Mouse (Mus musculus): Measurements from ENCODE around the gene Dcp1b. TPM values are rescaled to one million over a fixed set of nuclear protein-coding genes. Genes with fewer than 3 reads are reported as not detected.
"Not testable (repeated sequence)": the region's sequence is repeated elsewhere in the genome, so short reads cannot be mapped to it uniquely, and the experiment has no call there.

Gene Dcp1b
- total RNA-seq, 2 experiments from 2014 or later: 16.8 to 18.4 TPM

GRCm38 (mm10) chr6:119191478-119191877 is 16.4 kb downstream of the Dcp1b start:
- no peak for DNase-seq (ENCODE audit: extremely low spot score in 1 of 2, low spot score in 2 of 2)
- intact Hi-C loops (cut with DNase I): loop anchor here (10.0 kb wide), 1 partner anchor 547 kb away; no protein-coding TSS in a partner anchor

GRCm38 (mm10) chr6:119193571-119194154 is 18.6 kb downstream of the Dcp1b start:
- DNase-seq (ENCODE audit: extremely low spot score in 1 of 2, low spot score in 2 of 2): no peak
- intact Hi-C loops (cut with DNase I): loop anchor here (10.0 kb wide), 1 partner anchor 549 kb away; no protein-coding TSS in a partner anchor

- intact Hi-C loops (cut with DNase I): loop anchor here (10.0 kb wide), 1 partner anchor 549 kb away; no protein-coding TSS in a partner anchor
- no peak for DNase-seq (ENCODE audit: extremely low spot score in 1 of 2, low spot score in 2 of 2)
Observed at GRCm38 (mm10) chr6:119194161-119194560, 19.1 kb downstream of the Dcp1b start.

- no peak for DNase-seq (ENCODE audit: extremely low spot score in 1 of 2, low spot score in 2 of 2)
- intact Hi-C loops (cut with DNase I): loop anchor here (10.0 kb wide), 1 partner anchor 550 kb away; no protein-coding TSS in a partner anchor
Observed at GRCm38 (mm10) chr6:119194601-119195000, 19.5 kb downstream of the Dcp1b start.

- no peak for DNase-seq (ENCODE audit: extremely low spot score in 1 of 2, low spot score in 2 of 2)
- intact Hi-C loops (cut with DNase I): loop anchor here (10.0 kb wide), 1 partner anchor 552 kb away; no protein-coding TSS in a partner anchor
Observed at GRCm38 (mm10) chr6:119196382-119197305, 21.6 kb downstream of the Dcp1b start, which contains the start of gene Cacna1c. Cacna1c (minus strand) TSS chr6:119196418.

- intact Hi-C loops (cut with DNase I): loop anchor here (10.0 kb wide), 1 partner anchor 554 kb away; no protein-coding TSS in a partner anchor
- no peak for DNase-seq (ENCODE audit: extremely low spot score in 1 of 2, low spot score in 2 of 2)
Observed at GRCm38 (mm10) chr6:119198534-119199273, 23.7 kb downstream of the Dcp1b start.

- intact Hi-C loops (cut with DNase I): loop anchor here (10.0 kb wide), 1 partner anchor 555 kb away; no protein-coding TSS in a partner anchor
- no peak for DNase-seq (ENCODE audit: extremely low spot score in 1 of 2, low spot score in 2 of 2)
Observed at GRCm38 (mm10) chr6:119199274-119199879, 24.3 kb downstream of the Dcp1b start.

GRCm38 (mm10) chr6:119200362-119200761 is 25.3 kb downstream of the Dcp1b start:
- DNase-seq (ENCODE audit: extremely low spot score in 1 of 2, low spot score in 2 of 2): no peak
- intact Hi-C loops (cut with DNase I): no loop called here

- no peak for DNase-seq (ENCODE audit: extremely low spot score in 1 of 2, low spot score in 2 of 2)
- intact Hi-C loops (cut with DNase I): no loop called here
Observed at GRCm38 (mm10) chr6:119201575-119201974, 26.5 kb downstream of the Dcp1b start.

GRCm38 (mm10) chr6:119204286-119204685 is 29.2 kb downstream of the Dcp1b start:
- intact Hi-C loops (cut with DNase I): no loop called here
- no peak for DNase-seq (ENCODE audit: extremely low spot score in 1 of 2, low spot score in 2 of 2)

GRCm38 (mm10) chr6:119204915-119205314 is 29.9 kb downstream of the Dcp1b start:
- no peak for DNase-seq (ENCODE audit: extremely low spot score in 1 of 2, low spot score in 2 of 2)
- intact Hi-C loops (cut with DNase I): no loop called here

- DNase-seq (ENCODE audit: extremely low spot score in 1 of 2, low spot score in 2 of 2); intact Hi-C loops (cut with DNase I): not testable (repeated sequence)
Observed at GRCm38 (mm10) chr6:119206006-119206405, 31.0 kb downstream of the Dcp1b start.

- no peak for DNase-seq (ENCODE audit: extremely low spot score in 1 of 2, low spot score in 2 of 2)
- intact Hi-C loops (cut with DNase I): no loop called here
Observed at GRCm38 (mm10) chr6:119213375-119213774, 38.3 kb downstream of the Dcp1b start.

GRCm38 (mm10) chr6:119214190-119214589 is 39.1 kb downstream of the Dcp1b start:
- no peak for DNase-seq (ENCODE audit: extremely low spot score in 1 of 2, low spot score in 2 of 2)
- intact Hi-C loops (cut with DNase I): no loop called here

GRCm38 (mm10) chr6:119215040-119215613 is 40.1 kb downstream of the Dcp1b start:
- intact Hi-C loops (cut with DNase I): no loop called here
- no peak for DNase-seq (ENCODE audit: extremely low spot score in 1 of 2, low spot score in 2 of 2)

GRCm38 (mm10) chr6:119217661-119218060 is 42.6 kb downstream of the Dcp1b start:
- DNase-seq (ENCODE audit: extremely low spot score in 1 of 2, low spot score in 2 of 2): no peak
- intact Hi-C loops (cut with DNase I): no loop called here

GRCm38 (mm10) chr6:119218591-119218990 is 43.5 kb downstream of the Dcp1b start:
- DNase-seq (ENCODE audit: extremely low spot score in 1 of 2, low spot score in 2 of 2): no peak
- intact Hi-C loops (cut with DNase I): no loop called here

- no peak for DNase-seq (ENCODE audit: extremely low spot score in 1 of 2, low spot score in 2 of 2)
- intact Hi-C loops (cut with DNase I): no loop called here
Observed at GRCm38 (mm10) chr6:119219237-119219870, 44.3 kb downstream of the Dcp1b start.

Measured in left cerebral cortex, postnatal 10 days (tissue).